Mouse (Mus musculus) C2C12 (cell line): ENCODE data around the gene Xpot.

ENCODE experiments used
- CTCF ChIP-seq: IDR thresholded peaks from one replicate; pipeline ENCODE4 v1.5.1; 2011; ENCODE audit not compliant: control insufficient read depth, insufficient read depth, insufficient read length
- FOSL1 ChIP-seq: IDR thresholded peaks from one replicate; pipeline ENCODE4 v1.8.0; 2011; ENCODE audit warnings: mild to moderate bottlenecking, low read length; ENCODE audit not compliant: poor library complexity, insufficient read depth, severe bottlenecking
- MAX ChIP-seq: IDR thresholded peaks from one replicate; pipeline ENCODE4 v1.6.1; 2011; ENCODE audit warnings: mild to moderate bottlenecking, control low read depth

DNA sequence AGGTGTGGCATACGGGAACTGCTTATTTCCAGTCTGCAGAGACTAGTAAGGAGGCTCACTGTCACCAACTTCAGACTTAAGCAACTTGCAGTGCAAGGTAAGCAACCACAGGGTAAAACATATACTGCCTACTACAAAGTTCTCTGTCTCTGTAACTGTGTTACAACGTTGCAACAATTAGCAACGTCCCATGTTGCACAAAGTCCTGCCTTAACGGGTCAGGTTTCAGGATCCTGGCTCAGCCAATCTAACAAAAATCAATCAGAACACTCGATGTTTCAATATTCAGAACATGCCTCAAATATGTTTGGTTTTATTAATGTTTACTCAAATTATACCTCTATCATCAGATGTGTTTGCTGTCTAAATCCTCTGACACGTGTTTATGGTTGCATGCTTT is 3.7 kb downstream of the Xpot start:
- no peak for TF ChIP-seq MAX
- TF ChIP-seq CTCF = no peak
- TF ChIP-seq FOSL1 = no peak
